Mouse (Mus musculus): Measurements from ENCODE around the gene Pbxip1.
"Not testable (repeated sequence)": the region's sequence is repeated elsewhere in the genome, so short reads cannot be mapped to it uniquely, and the experiment has no call there.

Gene Pbxip1

GRCm38 (mm10) chr3:89409701-89410100 is 26.8 kb upstream of the Pbxip1 start:
- no peak for DNase-seq

GRCm38 (mm10) chr3:89410864-89411263 is 25.6 kb upstream of the Pbxip1 start:
- no peak for DNase-seq

GRCm38 (mm10) chr3:89411490-89412393 is 24.8 kb upstream of the Pbxip1 start, which contains the start of gene Flad1:
Gene Flad1, minus strand, starts transcription at chr3:89411870.
- peak; percentile 96 for DNase-seq

- DNase-seq = no peak
These were observed 20.3 kb upstream of the Pbxip1 start for GRCm38 (mm10) chr3:89416158-89416557.

GRCm38 (mm10) chr3:89417131-89417530 is 19.4 kb upstream of the Pbxip1 start:
- no peak for DNase-seq

- peak; percentile 92 for DNase-seq
These were observed 18.7 kb upstream of the Pbxip1 start for GRCm38 (mm10) chr3:89417840-89418169.

GRCm38 (mm10) chr3:89418170-89418860 is 18.2 kb upstream of the Pbxip1 start, which contains the start of the genes Cks1b and Shc1:
Gene Cks1b, minus strand, starts transcription at chr3:89418383.
Gene Shc1, plus strand, starts transcription at chr3:89418443.
- DNase-seq = peak; percentile 97

- peak; percentile 88 for DNase-seq
These were observed 17.6 kb upstream of the Pbxip1 start for GRCm38 (mm10) chr3:89418861-89419250.

- peak; percentile 68 for DNase-seq
These were observed 16.9 kb upstream of the Pbxip1 start for GRCm38 (mm10) chr3:89419571-89419970.

- DNase-seq = no peak
These were observed 16.5 kb upstream of the Pbxip1 start for GRCm38 (mm10) chr3:89419981-89420380.

GRCm38 (mm10) chr3:89420421-89420820 is 16.1 kb upstream of the Pbxip1 start:
- no peak for DNase-seq

GRCm38 (mm10) chr3:89421002-89421774 is 15.3 kb upstream of the Pbxip1 start:
- peak; percentile 90 for DNase-seq

GRCm38 (mm10) chr3:89421810-89422473 is 14.6 kb upstream of the Pbxip1 start:
- peak; percentile 34 for DNase-seq

GRCm38 (mm10) chr3:89422556-89423205 is 13.8 kb upstream of the Pbxip1 start:
- DNase-seq = no peak

- DNase-seq = no peak
These were observed 11.9 kb upstream of the Pbxip1 start for GRCm38 (mm10) chr3:89424416-89425140.

GRCm38 (mm10) chr3:89425141-89425525 is 11.4 kb upstream of the Pbxip1 start:
- DNase-seq = no peak

- no peak for DNase-seq
These were observed 10.6 kb upstream of the Pbxip1 start for GRCm38 (mm10) chr3:89425876-89426275.

- DNase-seq = not testable (repeated sequence)
These were observed 7.5 kb upstream of the Pbxip1 start for GRCm38 (mm10) chr3:89429021-89429420.

GRCm38 (mm10) chr3:89430171-89431159 is 6.0 kb upstream of the Pbxip1 start, which contains the start of gene Pygo2:
Gene Pygo2, plus strand, starts transcription at chr3:89430214.
- peak; percentile 97 for DNase-seq

GRCm38 (mm10) chr3:89432606-89433005 is 3.9 kb upstream of the Pbxip1 start:
- no peak for DNase-seq
